Mouse (Mus musculus): ENCODE measurements at regions not wholly inside any gene's neighbourhood (a gene's known extent, or its start where the extent isn't known, plus 50 kb on each side); places are given as distances from the start of the nearest gene placed in this dataset.

DNA sequence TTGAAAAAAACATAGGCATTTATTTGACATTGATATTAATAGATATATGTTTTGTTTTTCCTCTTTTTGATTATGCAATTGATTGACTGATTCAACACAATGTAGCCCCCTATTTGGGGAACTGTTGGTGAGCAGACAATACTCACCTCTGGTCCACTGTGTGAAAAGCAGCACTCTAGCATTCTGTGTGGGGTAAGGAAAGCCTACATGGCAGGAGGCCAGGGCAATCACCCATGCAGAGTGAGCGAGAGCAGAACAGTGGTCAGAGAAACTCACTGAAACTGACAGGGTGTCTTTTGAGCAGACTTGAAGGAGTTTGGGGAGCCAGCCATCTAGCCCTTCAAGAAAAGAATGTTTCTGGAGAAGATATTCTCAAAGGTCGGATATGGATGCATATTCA is 73.2 kb upstream of the Azi2 start:
- H3K4me1 ChIP-seq (replicated peaks) = peaks cover 10% of the 10 kb centered on the region
- H3K27ac ChIP-seq = no peak overlapping the region
- no peak for DNase-seq (ENCODE audit: low spot score)
- no peak overlapping the region for H3K4me3 ChIP-seq
- WGBS = 75% methylated on average over 2 of the region's 2 CpGs
- no peaks in the 10 kb centered on the region for H3K36me3 ChIP-seq
- H3K9me3 ChIP-seq = 0 out of 2 replicates have a peak, but pooled peaks cover 2% of the 10 kb centered on the region
- no peaks in the 10 kb centered on the region for H3K27me3 ChIP-seq (ENCODE audit: insufficient read depth, poor library complexity, severe bottlenecking)

DNA sequence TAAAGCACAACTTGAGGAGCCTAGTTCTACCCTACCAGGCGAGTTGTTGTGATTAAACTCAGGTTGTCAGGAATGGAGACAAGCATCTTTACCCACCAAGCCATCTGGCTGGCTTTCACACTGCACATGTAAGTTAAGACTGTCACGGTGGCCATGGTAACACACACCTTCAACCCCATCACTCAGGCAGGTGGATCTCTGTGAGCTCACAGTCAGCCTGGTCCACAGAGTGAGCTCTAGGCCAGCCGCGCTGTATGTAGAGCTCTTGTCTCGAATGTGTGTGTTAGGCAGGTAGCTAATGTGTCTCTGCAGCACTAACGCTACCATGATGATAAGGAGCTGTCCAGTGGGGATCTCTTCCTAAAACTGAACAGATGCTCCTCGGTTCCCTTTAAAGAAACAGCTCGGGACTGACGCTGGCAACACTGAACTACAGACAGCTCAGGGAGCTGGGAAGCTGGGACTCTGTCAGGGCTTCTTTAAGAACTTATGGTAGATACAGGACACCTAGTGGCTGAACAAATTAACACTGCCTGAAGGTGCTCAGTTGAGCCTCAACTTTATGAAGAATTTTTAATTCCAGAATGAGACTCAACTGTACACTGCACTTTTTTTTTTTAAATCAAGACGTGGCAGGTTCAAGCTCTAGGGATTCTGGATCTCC is 73.8 kb upstream of the Azi2 start:
- no peaks in the 10 kb centered on the region for H3K27me3 ChIP-seq (ENCODE audit: insufficient read depth, poor library complexity, severe bottlenecking)
- 65% methylated on average over 10 of the region's 10 CpGs for WGBS
- H3K36me3 ChIP-seq = no peaks in the 10 kb centered on the region
- H3K4me1 ChIP-seq (replicated peaks) = peaks cover 13% of the 10 kb centered on the region
- DNase-seq (ENCODE audit: low spot score) = peak; percentile 5
- H3K27ac ChIP-seq = no peak overlapping the region
- no peak overlapping the region for H3K4me3 ChIP-seq
- no peaks in the 10 kb centered on the region for H3K9me3 ChIP-seq

GRCm38 (mm10) chr9:117962088-117963030 is 77.9 kb upstream of the Azi2 start:
- Histone ChIP-seq H3K27ac (no peak overlapping the region; the same call in 1 of the 2 replicates), H3K36me3 (no peaks in the 10 kb centered on the region), H3K4me1 (replicated peaks) (peaks cover 11% of the 10 kb centered on the region), H3K9me3 (no peaks in the 10 kb centered on the region), H3K4me3 (no peak overlapping the region), H3K27me3 (ENCODE audit: insufficient read depth, poor library complexity, severe bottlenecking) (no peaks in the 10 kb centered on the region)
- DNase-seq (ENCODE audit: low spot score) = no peak
- WGBS = 58% methylated on average over 9 of the region's 9 CpGs

GRCm38 (mm10) chr9:117959845-117960244 is 80.5 kb upstream of the Azi2 start:
- Histone ChIP-seq H3K27me3 (ENCODE audit: insufficient read depth, poor library complexity, severe bottlenecking) (no peaks in the 10 kb centered on the region), H3K4me1 (replicated peaks) (peaks cover 22% of the 10 kb centered on the region), H3K9me3 (no peaks in the 10 kb centered on the region), H3K27ac (no peak overlapping the region), H3K36me3 (no peaks in the 10 kb centered on the region), H3K4me3 (no peak overlapping the region)
- WGBS = 94% methylated on average over 2 of the region's 2 CpGs
- no peak for DNase-seq (ENCODE audit: low spot score)

DNA sequence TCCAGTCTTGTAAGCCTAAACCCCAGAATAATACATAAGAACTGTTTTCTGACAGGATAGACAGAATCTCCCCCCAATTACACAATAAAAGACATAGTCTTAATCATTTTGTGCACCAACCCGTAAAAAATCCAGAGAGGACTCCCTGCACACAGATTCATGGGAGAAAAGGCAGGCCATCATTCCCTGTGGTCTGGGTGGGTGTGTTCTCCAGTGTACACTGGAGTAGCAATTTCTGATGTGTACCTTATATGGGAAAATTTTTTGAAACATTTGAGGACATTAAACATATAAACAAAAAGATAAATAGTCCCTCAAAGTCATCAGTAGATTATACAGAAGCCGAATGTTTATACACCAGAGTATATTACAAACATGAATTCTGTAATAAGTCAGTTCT is 83.1 kb upstream of the Azi2 start:
- H3K4me3 ChIP-seq = no peak overlapping the region
- H3K9me3 ChIP-seq = no peaks in the 10 kb centered on the region
- no peak for DNase-seq (ENCODE audit: low spot score)
- H3K36me3 ChIP-seq = no peaks in the 10 kb centered on the region
- no peaks in the 10 kb centered on the region for H3K27me3 ChIP-seq (ENCODE audit: insufficient read depth, poor library complexity, severe bottlenecking)
- H3K4me1 ChIP-seq (replicated peaks) = peaks cover 15% of the 10 kb centered on the region
- no peak overlapping the region for H3K27ac ChIP-seq
- 80% methylated on average over 2 of the region's 2 CpGs for WGBS

- Histone ChIP-seq H3K27ac (no peak overlapping the region), H3K27me3 (ENCODE audit: insufficient read depth, poor library complexity, severe bottlenecking) (no peaks in the 10 kb centered on the region), H3K4me1 (replicated peaks) (peaks cover 11% of the 10 kb centered on the region), H3K4me3 (no peak overlapping the region), H3K36me3 (no peaks in the 10 kb centered on the region), H3K9me3 (no peaks in the 10 kb centered on the region)
- WGBS = 40% methylated on average over 2 of the region's 2 CpGs
- DNase-seq (ENCODE audit: low spot score) = no peak
Observed at GRCm38 (mm10) chr9:117956691-117957090, 83.6 kb upstream of the Azi2 start.

- no peaks in the 10 kb centered on the region for H3K27me3 ChIP-seq (ENCODE audit: insufficient read depth, poor library complexity, severe bottlenecking)
- no peaks in the 10 kb centered on the region for H3K4me1 ChIP-seq (replicated peaks)
- H3K9me3 ChIP-seq = no peaks in the 10 kb centered on the region
- no peak for DNase-seq (ENCODE audit: low spot score)
- H3K27ac ChIP-seq = no peak overlapping the region
- no peaks in the 10 kb centered on the region for H3K36me3 ChIP-seq
- WGBS = 90% methylated on average over 7 of the region's 7 CpGs
- no peak overlapping the region for H3K4me3 ChIP-seq
Observed at GRCm38 (mm10) chr9:117927466-117927847, 112.8 kb upstream of the Azi2 start.

DNA sequence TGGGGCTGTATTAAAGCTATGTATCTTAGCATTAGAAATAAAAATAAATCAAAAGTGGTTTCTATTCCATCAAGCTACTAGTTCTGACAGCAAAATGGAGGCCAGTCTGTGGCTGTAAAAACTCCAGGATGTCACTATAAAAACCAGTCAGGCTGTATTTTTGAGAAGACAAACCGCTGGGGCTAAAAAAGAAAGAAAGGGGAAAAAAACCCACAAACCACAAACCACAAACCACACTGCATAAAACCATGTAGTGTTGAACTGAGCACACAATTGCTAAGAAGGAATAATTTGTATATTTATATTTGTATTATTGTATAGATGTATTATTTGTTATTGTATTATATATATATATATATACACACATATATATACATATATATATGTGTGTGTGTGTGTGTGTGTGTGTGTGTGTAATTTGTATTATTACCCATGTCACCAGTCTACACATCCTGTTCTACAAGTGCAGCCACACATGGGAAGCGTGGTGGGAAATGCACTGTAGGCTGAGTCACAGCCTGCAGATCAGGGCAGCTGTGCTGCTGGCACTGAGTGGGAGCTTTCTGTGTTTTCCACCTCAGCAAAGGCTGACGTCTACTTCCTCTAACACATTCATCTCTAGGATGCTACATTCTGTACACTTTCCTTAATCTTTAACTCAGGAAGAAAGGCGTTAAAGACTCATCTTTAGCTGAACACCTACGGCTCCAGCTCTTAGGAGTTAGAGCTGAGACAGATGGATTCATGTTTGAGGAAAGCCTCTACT is 113.4 kb upstream of the Azi2 start:
- WGBS = 92% methylated on average over 5 of the region's 5 CpGs
- DNase-seq (ENCODE audit: low spot score) = no peak
- no peaks in the 10 kb centered on the region for H3K4me1 ChIP-seq (replicated peaks)
- no peak overlapping the region for H3K4me3 ChIP-seq
- no peaks in the 10 kb centered on the region for H3K27me3 ChIP-seq (ENCODE audit: insufficient read depth, poor library complexity, severe bottlenecking)
- H3K9me3 ChIP-seq = no peaks in the 10 kb centered on the region
- no peaks in the 10 kb centered on the region for H3K36me3 ChIP-seq
- no peak overlapping the region for H3K27ac ChIP-seq

DNA sequence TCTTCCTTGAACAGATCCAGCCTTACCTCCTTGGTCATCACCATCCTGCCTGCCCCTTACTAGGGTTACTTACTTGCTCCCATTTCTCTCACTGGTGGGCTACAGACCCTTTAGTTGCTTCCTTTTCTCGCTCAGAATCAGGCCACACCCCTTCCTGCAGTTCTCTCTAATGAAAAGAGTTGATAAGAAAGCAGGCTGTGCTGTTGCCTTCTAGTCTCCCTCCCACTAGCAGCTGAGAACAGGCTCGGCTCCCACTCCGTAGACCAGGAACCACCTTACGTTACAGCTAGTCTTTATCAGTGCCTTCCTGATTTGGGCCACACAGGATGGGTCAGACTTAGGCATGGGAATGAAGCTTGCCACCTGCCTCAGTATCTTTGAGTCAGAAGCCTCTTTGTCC is 117.3 kb upstream of the Azi2 start:
- H3K36me3 ChIP-seq = no peaks in the 10 kb centered on the region
- no peak overlapping the region for H3K4me3 ChIP-seq
- no peak overlapping the region for H3K27ac ChIP-seq
- H3K4me1 ChIP-seq (replicated peaks) = no peaks in the 10 kb centered on the region
- WGBS = 62% methylated on average over 4 of the region's 4 CpGs
- H3K9me3 ChIP-seq = no peaks in the 10 kb centered on the region
- H3K27me3 ChIP-seq (ENCODE audit: insufficient read depth, poor library complexity, severe bottlenecking) = no peaks in the 10 kb centered on the region
- DNase-seq (ENCODE audit: low spot score) = no peak

DNA sequence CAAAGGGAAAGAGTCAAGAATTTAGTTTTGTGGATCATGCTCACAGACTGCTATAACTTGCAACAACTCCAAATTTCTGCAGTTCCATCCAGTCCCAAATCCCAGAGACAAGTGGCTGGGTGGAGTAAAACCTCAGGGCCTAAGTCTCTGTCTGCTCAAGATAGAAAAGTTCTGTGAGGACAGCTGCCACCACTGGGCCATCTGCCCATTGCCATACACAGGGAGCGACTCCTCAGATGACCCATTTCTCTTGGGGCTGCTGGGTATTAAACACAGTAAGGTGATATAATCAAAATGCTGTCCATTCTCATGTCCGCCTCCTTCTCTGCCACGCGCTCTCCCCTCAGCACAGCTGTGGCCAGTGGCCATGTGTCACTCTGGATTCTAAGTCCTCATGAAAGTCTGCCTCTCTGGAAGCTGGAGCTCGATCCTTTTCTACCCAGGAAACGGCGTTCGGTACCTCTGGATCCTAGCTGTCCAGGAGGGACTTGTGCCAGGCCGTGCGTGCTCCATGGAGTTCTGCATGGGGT is 132.3 kb upstream of the Azi2 start:
- no peak overlapping the region for H3K27ac ChIP-seq
- no peaks in the 10 kb centered on the region for H3K27me3 ChIP-seq (ENCODE audit: insufficient read depth, poor library complexity, severe bottlenecking)
- no peak for DNase-seq (ENCODE audit: low spot score)
- H3K9me3 ChIP-seq = peaks cover 7% of the 10 kb centered on the region; the same call in 1 of the 2 replicates
- H3K36me3 ChIP-seq = no peaks in the 10 kb centered on the region
- H3K4me1 ChIP-seq (replicated peaks) = no peaks in the 10 kb centered on the region
- 91% methylated on average over 10 of the region's 10 CpGs for WGBS
- no peak overlapping the region for H3K4me3 ChIP-seq

GRCm38 (mm10) chr9:117905045-117905747 is 135.1 kb upstream of the Azi2 start:
- H3K9me3 ChIP-seq = peaks cover 6% of the 10 kb centered on the region; the same call in 1 of the 2 replicates
- DNase-seq (ENCODE audit: low spot score) = no peak
- H3K4me1 ChIP-seq (replicated peaks) = no peaks in the 10 kb centered on the region
- H3K27me3 ChIP-seq (ENCODE audit: insufficient read depth, poor library complexity, severe bottlenecking) = no peaks in the 10 kb centered on the region
- no peak overlapping the region for H3K27ac ChIP-seq
- no peaks in the 10 kb centered on the region for H3K36me3 ChIP-seq
- WGBS = 88% methylated on average over 10 of the region's 10 CpGs
- H3K4me3 ChIP-seq = no peak overlapping the region

- WGBS = 91% methylated on average over 8 of the region's 8 CpGs
- Histone ChIP-seq H3K9me3 (peaks cover under 1% of the 10 kb centered on the region; the same call in 1 of the 2 replicates), H3K4me1 (replicated peaks) (no peaks in the 10 kb centered on the region), H3K27me3 (ENCODE audit: insufficient read depth, poor library complexity, severe bottlenecking) (0 out of 2 replicates have a peak, but pooled peaks cover 3% of the 10 kb centered on the region), H3K4me3 (no peak overlapping the region), H3K36me3 (no peaks in the 10 kb centered on the region), H3K27ac (no peak overlapping the region)
- DNase-seq (ENCODE audit: low spot score) = no peak
Observed at GRCm38 (mm10) chr9:117904621-117905020, 135.7 kb upstream of the Azi2 start.

Measured in hindbrain, embryonic 10.5 days (tissue).